Mouse (Mus musculus): ENCODE measurements around the gene Pla2g3. TPM values are rescaled to one million over a fixed set of nuclear protein-coding genes. Genes with fewer than 3 reads are reported as not detected.
A peak's percentile ranks its signal among the peaks of the same experiment; 100 is the strongest.

The Pla2g3 gene
- polyA plus RNA-seq, 1 experiment from 2014 or later = 0.59 TPM

DNA sequence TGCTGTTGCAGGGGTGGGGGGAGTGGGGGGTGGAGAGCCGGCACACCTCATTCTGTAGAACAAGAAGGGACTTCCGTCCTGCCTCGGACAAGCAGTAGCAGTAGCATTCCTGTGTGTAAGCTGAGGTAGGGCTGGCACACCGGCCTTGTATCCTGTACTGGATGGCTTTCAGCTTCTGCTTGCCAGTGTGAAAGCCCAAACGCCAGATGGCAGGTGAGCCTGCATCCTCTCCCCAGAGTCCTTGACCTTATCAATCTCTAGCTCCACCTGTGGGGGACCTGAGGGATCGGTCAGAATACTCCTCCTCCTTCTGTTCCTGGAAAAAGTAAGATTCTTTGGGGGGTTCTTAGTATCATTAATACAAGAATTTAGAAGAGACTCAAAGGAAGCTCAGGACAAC lies 34.6 kb upstream of the Pla2g3 start:
- no peak overlapping the region for H3K27ac ChIP-seq (replicated peaks; ENCODE audit: low read depth, low read length)
- H3K4me1 ChIP-seq (ENCODE audit: control insufficient read depth, insufficient read depth, low read length) = peaks cover 21% of the 10 kb centered on the region
- H3K36me3 ChIP-seq (ENCODE audit: control insufficient read depth, insufficient read depth, low read length) = peaks cover 7% of the 10 kb centered on the region; the same call in 1 of the 2 replicates
- peak overlapping the region; percentile 75 for H3K4me3 ChIP-seq (replicated peaks; ENCODE audit: low read depth, low read length)
- no peaks in the 10 kb centered on the region for H3K27me3 ChIP-seq (ENCODE audit: control insufficient read depth, insufficient read depth, low read length)
- 87% methylated on average over 6 of the region's 6 CpGs for WGBS
- H3K9ac ChIP-seq (replicated peaks; ENCODE audit: low read length) = no peak overlapping the region
- ATAC-seq (ENCODE audit: low FRiP score, low TSS enrichment) = no peak
- peak overlapping the region; percentile 77 for H3K4me2 ChIP-seq (ENCODE audit: low read length)
- no peak for DNase-seq
- H3K9me3 ChIP-seq (ENCODE audit: control insufficient read depth, low read length) = no peaks in the 10 kb centered on the region

DNA sequence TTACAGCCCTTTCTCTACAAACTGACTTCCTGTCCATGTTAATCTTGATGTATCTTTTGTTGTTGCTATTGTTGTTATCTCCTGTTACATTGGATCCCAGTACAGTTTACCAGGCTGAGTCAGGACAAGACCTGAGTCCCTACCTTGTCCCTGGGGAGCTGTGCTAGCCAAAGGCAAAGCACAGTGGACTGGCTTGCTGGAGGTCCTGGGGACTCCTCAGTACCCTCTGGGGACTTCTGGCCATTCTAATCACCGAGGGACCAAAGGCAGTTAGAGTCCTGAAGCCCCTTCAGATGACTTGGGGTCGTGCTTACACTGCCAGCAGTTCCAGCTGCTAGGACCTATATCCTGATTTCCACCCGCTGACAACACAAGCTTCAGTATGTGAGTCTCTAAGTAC lies 33.6 kb upstream of the Pla2g3 start:
- no peak for DNase-seq
- ATAC-seq (ENCODE audit: low FRiP score, low TSS enrichment) = no peak
- Histone ChIP-seq H3K36me3 (ENCODE audit: control insufficient read depth, insufficient read depth, low read length) (peaks cover 7% of the 10 kb centered on the region; the same call in 1 of the 2 replicates), H3K9ac (replicated peaks; ENCODE audit: low read length) (no peak overlapping the region), H3K9me3 (ENCODE audit: control insufficient read depth, low read length) (no peaks in the 10 kb centered on the region), H3K4me3 (replicated peaks; ENCODE audit: low read depth, low read length) (no peak overlapping the region), H3K4me2 (ENCODE audit: low read length) (no peak overlapping the region), H3K27me3 (ENCODE audit: control insufficient read depth, insufficient read depth, low read length) (no peaks in the 10 kb centered on the region), H3K27ac (replicated peaks; ENCODE audit: low read depth, low read length) (no peak overlapping the region), H3K4me1 (ENCODE audit: control insufficient read depth, insufficient read depth, low read length) (peaks cover 21% of the 10 kb centered on the region)
- 98% methylated on average over 3 of the region's 3 CpGs for WGBS

DNA sequence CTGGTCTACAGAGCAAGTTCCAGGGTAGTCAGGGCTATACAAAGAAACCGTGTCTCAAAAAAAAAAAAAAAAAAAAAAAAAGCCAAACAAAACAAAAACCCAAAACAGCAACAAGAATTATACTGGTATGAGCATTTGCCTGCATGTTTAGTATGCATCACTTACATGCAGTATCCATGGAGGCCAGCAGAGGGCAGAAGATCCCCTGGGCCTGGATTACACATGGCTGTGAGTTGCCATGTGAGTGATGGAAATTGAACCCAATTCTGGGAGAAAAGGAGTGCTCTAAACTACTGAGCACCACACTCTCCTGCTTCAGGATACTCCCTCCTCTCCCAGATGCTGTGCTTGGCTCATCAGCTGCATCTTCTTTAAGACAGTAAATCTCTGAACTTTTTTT lies 31.7 kb upstream of the Pla2g3 start:
- no peak overlapping the region for H3K4me3 ChIP-seq (replicated peaks; ENCODE audit: low read depth, low read length)
- DNase-seq (peak; percentile 79), ATAC-seq (ENCODE audit: low FRiP score, low TSS enrichment) (no peak)
- H3K4me1 ChIP-seq (ENCODE audit: control insufficient read depth, insufficient read depth, low read length) = peaks cover 9% of the 10 kb centered on the region
- H3K4me2 ChIP-seq (ENCODE audit: low read length) = no peak overlapping the region
- H3K27me3 ChIP-seq (ENCODE audit: control insufficient read depth, insufficient read depth, low read length) = no peaks in the 10 kb centered on the region
- peaks cover 7% of the 10 kb centered on the region; the same call in 1 of the 2 replicates for H3K36me3 ChIP-seq (ENCODE audit: control insufficient read depth, insufficient read depth, low read length)
- no peak overlapping the region for H3K27ac ChIP-seq (replicated peaks; ENCODE audit: low read depth, low read length)
- no peaks in the 10 kb centered on the region for H3K9me3 ChIP-seq (ENCODE audit: control insufficient read depth, low read length)
- 42% methylated on average over 1 of the region's 1 CpGs for WGBS
- no peak overlapping the region for H3K9ac ChIP-seq (replicated peaks; ENCODE audit: low read length)

DNA sequence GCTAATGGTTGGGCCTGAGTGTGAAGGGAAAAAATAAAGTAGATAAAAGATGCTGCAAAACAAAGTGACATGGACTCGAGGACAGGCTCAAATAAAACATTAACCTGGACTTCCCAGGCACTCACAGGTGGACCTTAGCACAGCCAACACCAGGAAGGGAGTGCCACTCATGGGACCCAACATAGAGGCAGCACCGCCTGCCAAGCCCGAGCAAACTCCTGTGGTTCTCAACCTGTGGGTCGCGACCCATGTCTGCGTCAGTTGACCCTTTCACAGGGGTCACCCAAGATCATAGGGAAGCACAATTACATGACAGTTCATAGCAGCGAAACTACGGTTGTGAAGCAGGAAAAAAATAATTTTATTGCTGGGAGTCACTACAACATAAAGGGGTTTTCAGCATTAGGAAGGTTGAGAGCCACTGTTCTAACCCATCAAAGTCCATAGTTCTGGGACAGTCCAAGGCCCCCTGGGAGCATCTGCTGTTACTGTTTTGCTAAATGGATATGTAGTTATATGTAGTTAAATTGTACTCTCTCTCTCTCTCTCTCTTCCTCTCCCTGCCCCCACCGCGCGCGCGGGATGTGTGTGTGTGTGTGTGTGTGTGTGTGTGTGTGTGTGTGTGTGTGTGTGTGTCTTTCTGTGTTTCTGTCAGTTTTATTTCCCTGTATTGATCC lies 29.5 kb upstream of the Pla2g3 start:
- 89% methylated on average over 13 of the region's 13 CpGs for WGBS

DNA sequence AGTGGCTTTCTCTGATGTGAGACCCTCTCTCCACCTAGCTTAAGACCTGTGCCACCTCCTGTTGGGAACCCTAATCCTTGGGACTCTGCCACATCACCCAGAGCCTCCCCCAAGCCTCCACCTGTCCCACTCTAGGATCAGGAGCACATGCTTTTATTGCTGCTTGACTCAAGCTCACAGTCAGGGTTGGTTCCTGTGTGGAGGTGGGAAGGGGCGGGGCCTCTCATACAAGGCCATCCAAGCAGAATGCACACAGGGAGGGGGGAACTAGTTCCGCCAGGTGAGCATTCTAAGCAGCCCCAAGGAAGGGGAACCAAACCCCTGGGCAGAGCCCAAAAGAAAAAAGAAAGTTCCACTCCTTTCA lies 29.0 kb upstream of the Pla2g3 start:
- Histone ChIP-seq H3K9ac (replicated peaks; ENCODE audit: low read length) (no peak overlapping the region), H3K4me3 (replicated peaks; ENCODE audit: low read depth, low read length) (no peak overlapping the region), H3K27me3 (ENCODE audit: control insufficient read depth, insufficient read depth, low read length) (no peaks in the 10 kb centered on the region), H3K4me2 (ENCODE audit: low read length) (no peak overlapping the region), H3K4me1 (ENCODE audit: control insufficient read depth, insufficient read depth, low read length) (no peaks in the 10 kb centered on the region), H3K27ac (replicated peaks; ENCODE audit: low read depth, low read length) (no peak overlapping the region), H3K9me3 (ENCODE audit: control insufficient read depth, low read length) (no peaks in the 10 kb centered on the region), H3K36me3 (ENCODE audit: control insufficient read depth, insufficient read depth, low read length) (peaks cover 6% of the 10 kb centered on the region; the same call in 1 of the 2 replicates)
- WGBS = 79% methylated on average over 2 of the region's 2 CpGs
- DNase-seq (no peak), ATAC-seq (ENCODE audit: low FRiP score, low TSS enrichment) (no peak)

More for the DNA sequence above, 29.5 kb upstream of the Pla2g3 start:
- Histone ChIP-seq H3K27me3 (ENCODE audit: control insufficient read depth, insufficient read depth, low read length) (no peaks in the 10 kb centered on the region), H3K4me2 (ENCODE audit: low read length) (no peak overlapping the region), H3K4me3 (replicated peaks; ENCODE audit: low read depth, low read length) (no peak overlapping the region), H3K4me1 (ENCODE audit: control insufficient read depth, insufficient read depth, low read length) (peaks cover under 1% of the 10 kb centered on the region; the same call in 1 of the 2 replicates), H3K36me3 (ENCODE audit: control insufficient read depth, insufficient read depth, low read length) (peaks cover 7% of the 10 kb centered on the region; the same call in 1 of the 2 replicates), H3K9ac (replicated peaks; ENCODE audit: low read length) (no peak overlapping the region), H3K27ac (replicated peaks; ENCODE audit: low read depth, low read length) (no peak overlapping the region), H3K9me3 (ENCODE audit: control insufficient read depth, low read length) (no peaks in the 10 kb centered on the region)
- DNase-seq = no peak
- no peak for ATAC-seq (ENCODE audit: low FRiP score, low TSS enrichment)

DNA sequence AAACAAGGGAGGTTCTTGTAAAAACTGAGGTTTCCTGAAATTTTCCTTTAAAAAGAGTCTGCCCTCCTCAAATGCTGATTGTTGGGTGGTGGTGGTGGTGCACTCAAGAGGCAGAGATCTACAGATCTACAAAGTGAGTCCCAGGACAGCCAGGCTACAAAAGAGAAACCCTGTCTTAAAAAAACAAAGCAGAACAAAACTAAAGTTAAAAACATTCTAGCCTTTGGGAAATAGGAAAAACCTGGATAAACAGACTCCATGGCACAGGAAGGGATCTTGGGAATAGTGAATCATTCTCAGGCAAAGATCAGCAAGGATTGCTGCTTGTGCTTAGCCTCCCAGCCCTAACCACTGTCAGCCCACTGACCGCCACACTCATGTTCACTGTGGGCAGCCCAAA lies 25.2 kb upstream of the Pla2g3 start:
- H3K27ac ChIP-seq (replicated peaks; ENCODE audit: low read depth, low read length) = no peak overlapping the region
- no peaks in the 10 kb centered on the region for H3K36me3 ChIP-seq (ENCODE audit: control insufficient read depth, insufficient read depth, low read length)
- H3K9me3 ChIP-seq (ENCODE audit: control insufficient read depth, low read length) = no peaks in the 10 kb centered on the region
- H3K4me2 ChIP-seq (ENCODE audit: low read length) = no peak overlapping the region
- H3K4me1 ChIP-seq (ENCODE audit: control insufficient read depth, insufficient read depth, low read length) = no peaks in the 10 kb centered on the region
- no peak overlapping the region for H3K9ac ChIP-seq (replicated peaks; ENCODE audit: low read length)
- H3K4me3 ChIP-seq (replicated peaks; ENCODE audit: low read depth, low read length) = no peak overlapping the region
- no peak for DNase-seq
- H3K27me3 ChIP-seq (ENCODE audit: control insufficient read depth, insufficient read depth, low read length) = no peaks in the 10 kb centered on the region
- WGBS = 93% methylated on average over 1 of the region's 1 CpGs
- ATAC-seq (ENCODE audit: low FRiP score, low TSS enrichment) = no peak

DNA sequence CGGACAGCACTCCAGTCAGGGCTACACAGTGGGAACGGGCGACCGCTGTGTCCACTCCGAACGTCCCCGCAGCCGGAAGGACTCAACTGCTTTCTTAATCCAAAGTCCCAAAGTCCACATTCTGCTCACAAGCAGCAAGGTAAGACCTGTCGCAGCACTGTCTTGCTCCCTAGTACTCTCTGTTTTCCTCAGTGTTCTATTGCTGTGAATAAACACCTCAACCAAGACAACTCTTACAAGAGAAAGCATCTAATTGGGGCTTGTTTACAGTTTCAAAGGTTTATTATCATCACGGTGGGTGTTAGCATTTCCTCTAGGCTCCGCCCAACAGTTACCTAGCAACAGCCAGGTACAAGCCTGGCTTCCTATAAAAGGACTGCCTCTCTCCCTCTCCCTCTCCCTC lies 16.6 kb upstream of the Pla2g3 start:
- no peaks in the 10 kb centered on the region for H3K27me3 ChIP-seq (ENCODE audit: control insufficient read depth, insufficient read depth, low read length)
- no peak overlapping the region for H3K4me3 ChIP-seq (replicated peaks; ENCODE audit: low read depth, low read length)
- H3K36me3 ChIP-seq (ENCODE audit: control insufficient read depth, insufficient read depth, low read length) = no peaks in the 10 kb centered on the region
- WGBS = 26% methylated on average over 11 of the region's 11 CpGs
- DNase-seq (no peak), ATAC-seq (ENCODE audit: low FRiP score, low TSS enrichment) (no peak)
- no peak overlapping the region for H3K4me2 ChIP-seq (ENCODE audit: low read length)
- H3K9me3 ChIP-seq (ENCODE audit: control insufficient read depth, low read length) = no peaks in the 10 kb centered on the region
- no peak overlapping the region for H3K9ac ChIP-seq (replicated peaks; ENCODE audit: low read length)
- H3K27ac ChIP-seq (replicated peaks; ENCODE audit: low read depth, low read length) = no peak overlapping the region
- H3K4me1 ChIP-seq (ENCODE audit: control insufficient read depth, insufficient read depth, low read length) = no peaks in the 10 kb centered on the region

DNA sequence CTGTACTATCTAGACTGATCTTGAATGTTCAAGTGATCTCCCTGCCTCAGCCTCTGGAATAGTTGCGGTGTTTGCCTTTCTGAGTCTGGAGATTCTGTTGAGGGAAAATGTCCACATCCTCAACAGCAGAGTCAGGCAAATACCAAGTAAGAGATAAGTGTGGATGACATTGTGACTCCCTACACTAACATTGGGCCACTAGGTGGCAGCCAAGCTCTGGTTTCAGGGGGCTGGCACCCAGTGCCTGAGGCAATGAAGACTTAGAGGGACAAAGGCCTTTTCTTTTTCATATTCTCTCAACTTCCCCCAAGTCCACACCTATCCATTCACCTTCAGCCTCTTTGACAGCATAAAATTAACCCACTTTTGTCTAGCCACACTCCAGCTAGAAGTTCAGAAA lies 15.6 kb upstream of the Pla2g3 start:
- Histone ChIP-seq H3K9me3 (ENCODE audit: control insufficient read depth, low read length) (no peaks in the 10 kb centered on the region), H3K9ac (replicated peaks; ENCODE audit: low read length) (no peak overlapping the region), H3K36me3 (ENCODE audit: control insufficient read depth, insufficient read depth, low read length) (no peaks in the 10 kb centered on the region), H3K27ac (replicated peaks; ENCODE audit: low read depth, low read length) (no peak overlapping the region), H3K27me3 (ENCODE audit: control insufficient read depth, insufficient read depth, low read length) (no peaks in the 10 kb centered on the region), H3K4me2 (ENCODE audit: low read length) (no peak overlapping the region), H3K4me1 (ENCODE audit: control insufficient read depth, insufficient read depth, low read length) (no peaks in the 10 kb centered on the region), H3K4me3 (replicated peaks; ENCODE audit: low read depth, low read length) (no peak overlapping the region)
- WGBS = 25% methylated on average over 1 of the region's 1 CpGs
- ATAC-seq (ENCODE audit: low FRiP score, low TSS enrichment) = peak; percentile 48; the same call in 1 of the 2 replicates
- peak; percentile 94 for DNase-seq

DNA sequence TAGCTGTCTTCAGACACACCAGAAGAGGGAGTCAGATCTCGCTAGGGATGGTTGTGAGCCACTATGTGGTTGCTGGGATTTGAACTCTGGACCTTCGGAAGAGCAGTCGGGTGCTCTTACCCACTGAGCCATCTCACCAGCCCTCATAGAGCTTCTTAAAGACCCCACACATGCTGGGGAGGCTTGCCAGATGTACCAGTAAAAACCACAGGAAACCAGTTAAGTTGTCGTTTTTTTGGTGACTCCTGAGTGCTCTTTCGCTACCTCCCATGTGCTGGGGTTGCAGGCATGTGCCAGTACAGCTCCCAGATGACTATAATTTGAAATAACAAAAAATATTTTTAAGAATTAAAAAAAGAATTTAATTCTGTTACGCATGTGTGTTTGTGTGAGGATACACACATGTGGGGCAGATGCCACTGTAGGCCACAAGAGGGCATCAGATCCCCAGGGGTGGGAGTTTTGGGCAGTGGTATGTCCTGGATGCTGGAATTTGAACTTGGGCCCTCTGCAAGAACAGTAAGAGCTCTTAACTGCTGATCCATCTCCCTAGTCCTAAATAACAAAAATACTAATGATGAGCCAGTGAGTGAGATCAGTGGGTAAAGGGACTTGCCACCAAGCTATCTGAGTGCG lies 13.5 kb upstream of the Pla2g3 start:
- H3K4me1 ChIP-seq (ENCODE audit: control insufficient read depth, insufficient read depth, low read length) = no peaks in the 10 kb centered on the region
- no peaks in the 10 kb centered on the region for H3K27me3 ChIP-seq (ENCODE audit: control insufficient read depth, insufficient read depth, low read length)
- H3K27ac ChIP-seq (replicated peaks; ENCODE audit: low read depth, low read length) = no peak overlapping the region
- ATAC-seq (ENCODE audit: low FRiP score, low TSS enrichment) (no peak), DNase-seq (no peak)
- no peak overlapping the region for H3K4me3 ChIP-seq (replicated peaks; ENCODE audit: low read depth, low read length)
- H3K9ac ChIP-seq (replicated peaks; ENCODE audit: low read length) = no peak overlapping the region
- no peaks in the 10 kb centered on the region for H3K9me3 ChIP-seq (ENCODE audit: control insufficient read depth, low read length)
- 93% methylated on average over 7 of the region's 7 CpGs for WGBS
- no peak overlapping the region for H3K4me2 ChIP-seq (ENCODE audit: low read length)
- no peaks in the 10 kb centered on the region for H3K36me3 ChIP-seq (ENCODE audit: control insufficient read depth, insufficient read depth, low read length)
